Mouse (Mus musculus) heart, postnatal 0 days (tissue): ENCODE data around the gene Cisd2. TPM values are rescaled to one million over a fixed set of nuclear protein-coding genes. Genes with fewer than 3 reads are reported as not detected.
A peak's percentile ranks its signal among the peaks of the same experiment; 100 is the strongest.

Experiments
- ATAC-seq: fragments of 200-750 bp; cut with Nextera tagmentation; 2 replicates; pipeline ENCODE4 v1.8.0; 2017; ENCODE audit warnings: low read depth, moderate number of reproducible peaks, moderate library complexity; ENCODE audit not compliant: insufficient read depth
- DNase-seq: peaks from one replicate; pipeline ENCODE4 v3.0.0-alpha.2; 2016; ENCODE audit warnings: low spot score
- H3K27ac ChIP-seq: fragments of 300-500 bp; sonication (generic); 2 replicates; pipeline ENCODE4 v1.5.1; 2014; ENCODE audit warnings: low read depth, mild to moderate bottlenecking
- H3K27me3 ChIP-seq: fragments of 300-500 bp; sonication (generic); 2 replicates; pipeline ENCODE4 v1.6.1; 2014; ENCODE audit warnings: low read length, mixed read lengths; ENCODE audit not compliant: control insufficient read depth, insufficient read depth
- H3K36me3 ChIP-seq: fragments of 300-500 bp; sonication (generic); replicated peaks from 2 replicates; pipeline ENCODE4 v1.6.1; 2014; ENCODE audit warnings: low read length, mixed read lengths; ENCODE audit not compliant: control insufficient read depth, insufficient read depth
- H3K4me1 ChIP-seq: fragments of 300-500 bp; sonication (generic); 2 replicates; pipeline ENCODE4 v1.6.1; 2014; ENCODE audit warnings: antibody characterized with exemption; ENCODE audit not compliant: control insufficient read depth, insufficient read depth
- H3K4me2 ChIP-seq: fragments of 300-500 bp; sonication (generic); 2 replicates; pipeline ENCODE4 v1.6.1; 2014; ENCODE audit warnings: low read depth, mild to moderate bottlenecking, low read length, moderate library complexity
- H3K4me3 ChIP-seq: fragments of 300-500 bp; sonication (generic); 2 replicates; pipeline ENCODE4 v1.5.1; 2014; ENCODE audit warnings: low read depth, low read length
- H3K9ac ChIP-seq: fragments of 300-500 bp; sonication (generic); replicated peaks from 2 replicates; pipeline ENCODE4 v1.6.1; 2014; ENCODE audit warnings: low read depth, low read length, mixed read lengths
- H3K9me3 ChIP-seq: fragments of 300-500 bp; sonication (generic); replicated peaks from 2 replicates; pipeline ENCODE4 v1.6.1; 2016; ENCODE audit warnings: low read length; ENCODE audit not compliant: control insufficient read depth
- CTCF ChIP-seq: IDR thresholded peaks from 2 replicates; pipeline ENCODE4 v1.5.1; 2016; ENCODE audit warnings: antibody characterized with exemption, control low read depth, low read depth
- EP300 ChIP-seq: IDR thresholded peaks from 2 replicates; pipeline ENCODE4 v1.6.1; 2016; ENCODE audit warnings: antibody characterized with exemption, low read depth
- WGBS: fragments of 180-500 bp; shearing (Covaris S2); extraction: QIAGEN DNeasy Blood & Tissue Kit; methylation state at CpG from one replicate; pipeline ENCODE4 v1.1.7; 2014; 5-methylcytosine and 5-hydroxymethylcytosine counted together
- polyA plus RNA-seq: library from polyadenylated mRNA; unstranded; fragments of >200 nt; fragmentation: Nextera tagmentation; extraction: Ambion mirVana; gene quantifications from 2 replicates; pipeline ENCODE4 v1.2.1, GENCODE M21; 2015
- total RNA-seq: library from RNA; depleted of rRNA; stranded (reverse); fragments of >200 nt; gene quantifications from 2 replicates; pipeline ENCODE4 v1.2.3, GENCODE M21; 2014; ENCODE audit warnings: low replicate concordance

Cisd2 gene
- total and polyA plus RNA-seq, 2 experiments from 2014 or later, result 20.8 to 48.2 TPM

DNA sequence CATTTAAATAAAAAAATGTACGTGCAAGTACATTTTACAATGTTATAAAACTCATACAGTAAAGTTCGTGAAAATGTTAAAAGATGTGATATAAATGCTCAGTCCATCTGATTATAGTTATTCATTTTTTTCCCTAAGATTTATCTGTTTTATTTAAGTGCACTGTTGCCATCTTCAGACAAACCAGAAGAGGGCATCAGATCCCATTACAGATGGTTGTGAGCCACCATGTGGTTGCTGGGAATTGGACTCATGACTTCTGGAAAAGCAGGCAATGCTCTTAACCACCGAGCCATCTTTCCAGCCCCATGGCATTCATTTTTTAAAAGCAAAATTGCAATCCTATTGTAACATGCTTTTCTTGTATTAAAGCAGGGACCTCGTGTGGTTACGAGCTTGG is 14.5 kb downstream of the Cisd2 start:
- ATAC-seq, result no peak
- no peak overlapping the region for H3K9ac ChIP-seq

DNA sequence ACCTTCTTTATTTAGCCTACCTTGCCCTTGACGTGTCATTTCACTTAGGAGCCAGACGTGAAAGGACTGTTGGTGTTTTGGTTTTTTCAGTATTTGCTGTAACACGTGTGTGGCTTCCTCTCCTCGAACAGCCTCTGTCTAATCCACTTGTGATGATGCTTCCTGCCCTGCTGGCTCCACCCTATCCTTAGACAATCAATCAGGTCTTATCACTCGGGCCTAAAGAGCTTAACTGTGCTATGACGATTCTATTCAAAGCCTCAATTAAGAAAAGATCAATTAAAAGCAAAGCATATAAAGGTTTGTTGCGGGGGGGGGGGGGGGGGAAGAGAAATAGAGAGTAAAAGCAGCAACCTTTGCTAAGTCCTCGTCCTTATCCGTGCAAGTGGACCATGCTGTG is 16.4 kb downstream of the Cisd2 start:
- no peak overlapping the region for H3K9ac ChIP-seq
- no peak overlapping the region for H3K4me2 ChIP-seq
- no peak for TF ChIP-seq CTCF
- no peak for TF ChIP-seq EP300
- ATAC-seq (no peak), DNase-seq (no peak)
- no peak overlapping the region for H3K4me3 ChIP-seq
- H3K9me3 ChIP-seq, result no peaks in the 10 kb centered on the region
- peaks cover 33% of the 10 kb centered on the region; the same call in 1 of the 2 replicates for H3K36me3 ChIP-seq
- no peak overlapping the region for H3K27ac ChIP-seq
- 56% methylated on average over 9 of the region's 9 CpGs for WGBS
- H3K27me3 ChIP-seq, result no peaks in the 10 kb centered on the region
- peaks cover 10% of the 10 kb centered on the region for H3K4me1 ChIP-seq

More for the DNA sequence above, 14.5 kb downstream of the Cisd2 start:
- H3K36me3 ChIP-seq, result peaks cover 33% of the 10 kb centered on the region; the same call in 1 of the 2 replicates
- peaks cover 15% of the 10 kb centered on the region; the same call in 1 of the 2 replicates for H3K4me1 ChIP-seq
- no peak for DNase-seq
- H3K4me3 ChIP-seq, result no peak overlapping the region
- H3K27ac ChIP-seq, result no peak overlapping the region
- TF ChIP-seq EP300, result no peak
- no peak for TF ChIP-seq CTCF
- H3K9me3 ChIP-seq, result no peaks in the 10 kb centered on the region
- no peaks in the 10 kb centered on the region for H3K27me3 ChIP-seq
- WGBS, result 98% methylated on average over 5 of the region's 5 CpGs
- H3K4me2 ChIP-seq, result no peak overlapping the region

DNA sequence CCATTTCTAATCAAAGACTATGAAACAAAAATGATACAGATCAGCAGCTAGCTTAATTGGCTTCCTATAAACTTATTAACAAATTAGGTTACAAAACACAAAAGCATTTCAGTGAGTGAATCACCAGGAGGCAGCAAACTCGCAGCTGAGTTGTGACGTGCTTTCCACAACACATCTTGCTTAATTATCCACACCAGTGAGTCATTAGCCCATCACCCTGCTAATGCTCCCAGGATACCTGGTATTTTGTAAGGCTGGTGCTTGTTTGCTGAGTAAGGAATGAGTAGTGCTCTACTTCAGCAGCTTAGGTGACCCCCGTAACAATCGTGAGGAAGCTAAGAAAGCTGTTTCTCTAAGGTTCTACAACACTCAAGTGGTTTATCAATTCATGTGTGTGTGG is 19.1 kb downstream of the Cisd2 start:
- H3K4me1 ChIP-seq, result peaks cover 10% of the 10 kb centered on the region
- ATAC-seq, result no peak
- H3K9me3 ChIP-seq, result no peaks in the 10 kb centered on the region
- no peak overlapping the region for H3K9ac ChIP-seq
- no peaks in the 10 kb centered on the region for H3K27me3 ChIP-seq
- H3K27ac ChIP-seq, result no peak overlapping the region
- no peak overlapping the region for H3K4me3 ChIP-seq
- H3K36me3 ChIP-seq, result peaks cover 24% of the 10 kb centered on the region; the same call in 1 of the 2 replicates
- no peak for DNase-seq
- H3K4me2 ChIP-seq, result no peak overlapping the region
- WGBS, result 79% methylated on average over 4 of the region's 4 CpGs
- TF ChIP-seq EP300 (no peak), CTCF (no peak)

DNA sequence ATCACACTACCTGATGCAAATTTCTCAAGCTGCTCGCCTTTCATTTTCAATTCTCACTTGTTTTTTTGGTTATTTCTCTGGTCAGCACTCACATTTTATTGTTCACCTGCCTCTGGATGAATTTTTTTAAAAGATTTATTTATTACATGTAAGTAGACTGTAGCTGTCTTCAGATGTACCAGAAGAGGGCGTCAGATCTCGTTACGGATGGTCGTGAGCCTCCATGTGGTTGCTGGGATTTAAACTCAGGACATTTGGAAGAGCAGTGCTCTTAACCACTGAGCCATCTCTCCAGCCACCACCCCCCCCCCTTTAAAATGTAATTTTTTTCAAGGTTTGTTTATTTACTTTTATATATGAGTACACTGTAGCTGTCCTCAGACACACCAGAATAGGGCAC is 19.9 kb downstream of the Cisd2 start:
- no peaks in the 10 kb centered on the region for H3K27me3 ChIP-seq
- H3K4me2 ChIP-seq, result no peak overlapping the region
- 0 out of 2 replicates have a peak, but pooled peaks have one; percentile 12 for TF ChIP-seq CTCF
- no peak for TF ChIP-seq EP300
- no peak overlapping the region for H3K4me3 ChIP-seq
- whole genome bisulfite sequencing, result 64% methylated on average over 5 of the region's 5 CpGs
- H3K9ac ChIP-seq, result no peak overlapping the region
- no peak for ATAC-seq
- H3K27ac ChIP-seq, result no peak overlapping the region
- peaks cover 10% of the 10 kb centered on the region for H3K4me1 ChIP-seq
- peaks cover 18% of the 10 kb centered on the region; the same call in 1 of the 2 replicates for H3K36me3 ChIP-seq
- H3K9me3 ChIP-seq, result no peaks in the 10 kb centered on the region
- no peak for DNase-seq

DNA sequence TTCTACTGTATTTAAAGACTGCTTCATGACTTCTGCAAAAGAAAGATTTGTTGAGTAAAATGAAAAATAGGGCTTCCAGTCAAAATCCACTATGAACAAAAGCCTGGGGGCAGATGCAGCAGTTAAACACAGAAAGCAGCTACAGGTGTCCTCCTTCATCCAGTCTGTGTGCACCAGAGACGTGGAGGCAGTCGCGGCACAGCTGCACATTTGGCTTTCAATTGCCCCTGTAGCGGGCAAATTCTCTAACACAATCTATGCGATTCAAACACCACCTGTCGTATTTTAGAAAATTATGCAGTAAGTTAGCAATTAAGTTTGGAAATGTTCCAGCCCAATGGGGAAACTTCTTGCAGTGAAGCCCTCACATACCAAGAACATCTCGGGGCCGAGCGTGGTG is 20.5 kb downstream of the Cisd2 start:
- H3K9ac ChIP-seq, result no peak overlapping the region
- peaks cover 15% of the 10 kb centered on the region; the same call in 1 of the 2 replicates for H3K36me3 ChIP-seq
- no peak overlapping the region for H3K4me2 ChIP-seq
- peaks cover 10% of the 10 kb centered on the region for H3K4me1 ChIP-seq
- no peaks in the 10 kb centered on the region for H3K27me3 ChIP-seq
- no peak overlapping the region for H3K27ac ChIP-seq
- TF ChIP-seq CTCF, result no peak
- TF ChIP-seq EP300, result no peak
- no peaks in the 10 kb centered on the region for H3K9me3 ChIP-seq
- no peak for ATAC-seq
- WGBS, result 86% methylated on average over 9 of the region's 9 CpGs
- no peak for DNase-seq
- H3K4me3 ChIP-seq, result no peak overlapping the region

DNA sequence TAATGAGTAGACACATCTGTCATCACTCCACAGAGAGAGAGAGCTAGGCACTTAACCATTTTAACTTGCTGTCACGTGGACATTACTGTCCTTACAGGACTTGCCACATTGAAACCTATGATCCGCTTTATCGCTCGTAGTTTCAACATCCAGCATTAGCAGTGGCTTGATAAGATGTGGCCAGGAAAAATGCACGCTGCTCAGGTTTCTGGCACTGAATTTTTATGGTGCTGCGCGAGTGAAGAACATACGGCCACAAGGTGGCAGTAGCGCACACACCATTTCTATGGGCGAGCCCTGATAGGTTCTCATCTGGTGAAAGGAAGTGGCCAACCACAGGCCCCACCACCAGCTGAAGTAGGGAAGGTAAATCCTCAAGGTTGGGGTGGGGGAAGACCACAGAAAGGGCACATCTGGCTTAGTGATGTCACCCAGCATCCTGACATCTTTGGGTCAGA is 21.5 kb downstream of the Cisd2 start:
- 3% methylated on average over 10 of the region's 10 CpGs for WGBS
- no peaks in the 10 kb centered on the region for H3K27me3 ChIP-seq

More for the DNA sequence above, 21.5 kb downstream of the Cisd2 start:
- peaks cover 10% of the 10 kb centered on the region for H3K4me1 ChIP-seq
- H3K36me3 ChIP-seq, result peaks cover 11% of the 10 kb centered on the region; the same call in 1 of the 2 replicates
- H3K9me3 ChIP-seq, result no peaks in the 10 kb centered on the region
- peak overlapping the region; percentile 16; the same call in 1 of the 2 replicates for H3K27ac ChIP-seq
- TF ChIP-seq EP300, result peak; percentile 72
- peak; percentile 95 for TF ChIP-seq CTCF
- H3K4me3 ChIP-seq, result no peak overlapping the region
- peak overlapping the region; percentile 24 for H3K4me2 ChIP-seq
- ATAC-seq (peak; percentile 85), DNase-seq (peak; percentile 92)
- no peak overlapping the region for H3K9ac ChIP-seq
